Mouse (Mus musculus): ENCODE results near the gene Slc48a1.

Gene Slc48a1

DNA sequence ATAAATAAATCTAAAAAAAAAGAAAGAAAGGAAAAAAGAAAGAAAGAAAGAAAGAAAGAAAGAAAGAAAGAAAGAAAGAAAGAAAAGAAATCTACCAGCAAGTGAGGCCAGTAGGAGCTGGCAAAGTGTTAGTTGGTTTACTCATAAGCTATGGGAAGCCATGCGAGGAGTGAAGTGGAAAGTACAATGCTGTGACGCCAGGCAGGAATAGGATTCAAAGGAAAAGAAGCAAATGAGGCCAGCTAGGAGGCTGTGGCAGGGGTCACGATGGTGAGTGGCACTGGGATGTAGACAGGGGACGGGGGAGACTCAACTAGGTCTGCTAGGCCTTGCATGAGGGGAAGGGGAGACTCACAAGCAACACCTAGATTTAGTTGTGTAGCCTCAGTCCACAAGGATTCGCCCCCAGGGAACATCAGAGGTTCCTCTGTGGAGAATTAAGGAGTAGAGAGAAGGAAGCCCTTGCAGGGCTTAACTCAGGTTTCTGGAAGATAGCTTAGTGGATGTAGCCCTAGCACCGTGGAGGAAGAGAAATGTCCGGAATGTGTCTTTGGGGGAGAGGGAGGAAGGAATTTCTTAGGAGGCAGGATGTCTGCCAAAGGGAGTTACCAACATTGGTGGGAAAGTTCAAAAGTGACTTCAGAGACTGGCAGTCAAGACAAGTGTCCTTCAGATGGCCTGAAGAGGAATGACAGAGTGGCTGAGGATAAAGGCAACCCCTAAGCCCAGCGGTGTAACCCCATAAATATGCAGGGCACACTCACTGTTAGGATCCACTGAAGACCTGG lies at the start of gene Slc48a1:
Slc48a1 (plus strand) TSS at position 210 of the 788 bp plus-strand sequence.
- no peak for DNase-seq (ENCODE audit: extremely low read depth, low read depth, low spot score)

DNA sequence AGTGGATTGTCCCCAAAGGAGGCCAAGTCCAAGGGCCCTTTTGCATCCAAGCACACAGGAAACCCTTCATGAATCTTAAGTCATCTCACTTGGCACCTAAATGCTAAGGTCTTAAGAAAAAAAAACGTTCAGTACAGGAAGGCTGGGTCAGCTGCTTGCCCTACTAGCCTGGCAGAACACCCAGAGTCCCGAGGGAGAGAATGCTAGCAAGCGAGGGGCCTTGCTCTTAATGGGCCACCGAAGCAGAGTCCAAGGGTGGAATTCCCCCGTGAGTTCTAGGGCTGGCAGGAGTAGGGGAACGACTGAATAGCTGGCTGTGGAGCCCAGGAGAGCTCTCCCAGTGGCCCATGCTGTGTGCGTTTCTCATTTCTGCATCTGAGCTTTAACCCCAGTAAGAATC lies 49.5 kb upstream of the Slc48a1 start:
- no peak for DNase-seq (ENCODE audit: extremely low read depth, low read depth, low spot score)

DNA sequence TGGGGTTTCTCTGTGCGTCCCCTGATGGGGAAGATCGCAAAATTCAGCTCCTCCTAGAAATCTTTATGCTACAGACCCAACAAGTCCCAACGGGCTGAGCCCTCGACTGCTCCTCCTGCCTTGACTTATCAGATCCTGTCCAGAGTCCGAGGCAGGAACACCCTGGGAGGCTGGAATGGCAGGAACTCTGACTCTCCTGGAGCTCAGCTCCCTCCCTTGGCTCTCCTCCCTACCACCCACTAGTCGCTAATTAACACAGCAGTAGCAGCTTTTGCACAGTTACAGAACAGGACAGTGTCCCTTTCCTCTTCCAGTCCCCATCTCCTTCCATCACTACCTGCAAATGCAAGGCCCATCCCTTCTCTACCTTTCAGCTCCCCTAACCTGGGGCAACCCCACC lies 48.0 kb upstream of the Slc48a1 start:
- DNase-seq (ENCODE audit: extremely low read depth, low read depth, low spot score) = no peak

DNA sequence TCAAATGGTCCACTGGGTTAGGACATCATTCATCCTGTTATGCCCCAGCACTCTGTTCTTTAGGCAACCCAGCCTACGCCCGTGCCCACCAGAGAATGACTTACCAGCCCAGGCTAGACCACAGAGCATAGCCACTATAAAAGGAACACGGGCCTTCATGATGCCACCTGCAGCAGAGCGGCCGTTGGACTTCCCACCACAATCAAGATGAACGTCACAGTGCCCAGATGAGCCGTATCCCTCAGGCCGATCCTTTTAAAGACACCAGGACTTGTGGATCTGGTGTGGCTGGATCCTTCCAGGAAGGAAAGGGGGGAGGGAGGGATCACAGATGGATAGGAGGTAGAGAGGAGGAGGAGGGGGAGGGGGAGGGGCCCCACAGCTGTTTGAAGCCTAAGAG lies 47.2 kb upstream of the Slc48a1 start, which contains the start of gene Endou:
Endou (minus strand) TSS at position 229 of the 400 bp plus-strand sequence.
- no peak for DNase-seq (ENCODE audit: extremely low read depth, low read depth, low spot score)

DNA sequence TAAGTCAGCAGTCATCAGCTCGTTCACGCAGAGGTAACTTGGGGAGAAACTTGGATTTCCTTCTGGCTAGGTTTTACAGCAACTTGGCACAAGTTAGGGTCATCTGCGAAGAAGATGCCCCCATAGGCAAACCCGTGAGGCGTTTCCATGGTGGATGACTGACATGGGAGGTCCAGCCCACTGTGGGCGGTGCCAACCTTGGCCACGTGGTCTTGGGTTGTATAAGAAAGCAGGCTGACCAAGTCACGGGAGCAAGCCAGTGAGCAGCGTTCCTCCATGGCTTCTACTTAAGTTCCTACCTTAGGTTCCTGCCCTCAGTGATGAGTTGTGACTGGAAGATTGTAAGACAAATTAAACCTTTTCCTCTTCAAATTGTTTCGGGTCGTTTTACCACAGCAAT lies 46.3 kb upstream of the Slc48a1 start:
- no peak for DNase-seq (ENCODE audit: extremely low read depth, low read depth, low spot score)

DNA sequence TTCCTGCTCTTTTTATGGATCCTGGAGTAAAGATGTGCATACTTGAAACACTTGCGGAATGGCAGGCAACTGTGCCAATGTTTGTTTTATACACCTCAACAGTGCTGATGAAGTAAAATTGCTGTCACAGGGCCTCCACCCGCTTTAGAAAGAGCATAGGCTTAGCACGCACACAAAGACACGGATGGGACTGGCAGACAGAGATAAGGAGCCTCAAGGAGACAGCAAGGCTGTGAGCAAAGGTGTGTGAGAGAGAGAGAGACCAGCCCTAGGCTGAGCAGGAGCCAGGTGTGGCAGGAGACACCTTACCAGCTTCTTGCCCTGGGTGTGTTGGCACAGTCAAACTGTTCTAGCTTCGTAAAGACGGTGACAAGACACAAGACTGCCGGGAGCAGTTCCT lies 39.4 kb upstream of the Slc48a1 start:
- DNase-seq (ENCODE audit: extremely low read depth, low read depth, low spot score) = peak; percentile 80

DNA sequence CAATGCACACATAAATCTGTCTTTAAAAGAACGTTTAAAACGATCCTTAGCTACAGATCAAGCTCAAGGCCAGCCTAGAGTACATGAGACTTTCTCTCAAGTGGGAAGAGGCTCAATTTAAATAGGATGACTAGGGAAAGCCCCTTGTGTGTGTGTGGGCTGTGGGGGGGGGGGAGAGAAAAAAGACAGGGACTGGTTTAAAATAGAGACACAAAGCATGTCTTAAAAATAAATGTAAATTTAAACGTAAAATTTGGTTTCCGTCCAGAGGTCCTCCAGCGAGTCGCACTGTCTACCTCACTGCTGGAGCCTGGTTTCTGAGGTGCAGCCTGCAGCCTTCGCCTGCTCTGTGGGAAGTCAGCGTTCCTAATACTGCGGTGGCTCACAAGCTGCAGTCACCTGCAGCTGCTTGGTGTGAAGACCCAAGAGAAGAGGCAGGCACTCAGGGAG lies 38.0 kb upstream of the Slc48a1 start:
- DNase-seq (ENCODE audit: extremely low read depth, low read depth, low spot score) = no peak

DNA sequence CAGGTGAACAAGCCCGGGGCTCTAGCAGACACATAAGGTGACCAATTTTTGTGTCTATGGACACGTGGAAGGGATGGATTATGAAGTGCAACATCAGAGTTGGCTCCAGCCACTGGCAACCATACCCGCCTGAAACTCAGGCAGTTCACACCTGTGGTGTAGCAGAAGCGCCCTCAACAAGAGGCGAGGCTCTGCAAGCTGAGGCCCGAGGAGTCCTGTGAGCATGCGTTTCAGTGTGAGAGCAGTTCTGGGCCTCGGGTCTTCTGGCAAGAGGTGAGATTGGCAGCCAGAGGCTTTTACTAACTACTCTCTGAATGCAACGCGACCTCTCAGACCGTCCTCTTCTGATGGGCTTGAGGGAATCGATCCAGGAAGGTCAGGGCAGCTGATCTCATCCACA lies 36.7 kb upstream of the Slc48a1 start:
- no peak for DNase-seq (ENCODE audit: extremely low read depth, low read depth, low spot score)

DNA sequence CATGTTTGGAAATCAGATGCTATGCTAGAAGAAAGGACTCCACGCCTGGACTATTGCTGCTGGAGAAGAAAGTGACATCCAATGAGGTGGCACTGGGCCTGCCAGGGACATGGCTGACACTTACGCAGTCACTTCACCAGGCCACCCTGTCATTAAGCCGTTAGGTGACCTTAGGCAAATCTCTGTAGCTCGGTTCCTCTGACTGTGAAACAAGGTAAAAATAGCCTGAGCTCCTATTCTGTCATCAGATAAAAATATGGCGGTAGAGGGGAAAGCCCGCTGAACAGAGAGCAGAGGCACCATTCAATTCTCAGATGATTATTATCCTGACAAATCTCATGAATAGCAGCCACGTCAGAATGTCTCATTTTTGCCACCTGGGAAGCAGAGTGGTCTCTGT lies 36.2 kb upstream of the Slc48a1 start:
- no peak for DNase-seq (ENCODE audit: extremely low read depth, low read depth, low spot score)

DNA sequence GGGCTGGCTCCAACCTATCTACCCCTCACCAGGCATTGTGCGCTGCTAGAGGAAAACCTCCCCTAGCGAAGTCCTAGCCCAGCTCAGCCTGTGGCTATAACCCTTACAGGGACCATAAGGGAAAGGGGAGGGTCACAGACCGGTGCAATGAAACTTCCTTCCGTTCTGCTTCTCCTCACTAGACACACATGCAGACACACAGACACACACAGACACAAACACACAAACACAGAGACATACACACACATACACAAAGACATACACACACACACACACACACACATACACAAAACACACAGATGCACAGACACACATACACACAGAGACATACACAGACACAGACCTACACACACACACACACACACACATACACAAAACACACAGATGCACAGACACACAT lies 35.7 kb upstream of the Slc48a1 start:
- DNase-seq (ENCODE audit: extremely low read depth, low read depth, low spot score) = no peak

DNA sequence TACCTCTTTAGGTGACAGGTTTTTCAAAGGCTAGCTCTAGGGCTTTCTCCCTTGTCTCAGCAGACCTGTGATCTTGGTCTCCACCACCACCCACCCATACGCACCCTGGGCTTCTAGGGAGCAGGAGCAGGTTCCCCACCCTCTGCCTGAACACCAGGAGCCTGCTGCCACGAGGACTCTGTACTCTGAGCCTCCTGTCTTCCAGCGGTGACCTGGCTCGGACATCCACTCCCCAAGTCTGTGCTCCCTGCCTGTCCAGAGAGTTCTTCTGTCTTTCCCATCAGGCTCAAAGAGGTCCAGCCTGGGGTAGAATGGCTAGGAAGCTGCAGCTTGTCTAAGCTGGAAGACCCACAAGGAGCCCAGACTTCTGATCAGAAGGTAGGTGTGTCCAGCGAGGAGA lies 35.1 kb upstream of the Slc48a1 start:
- no peak for DNase-seq (ENCODE audit: extremely low read depth, low read depth, low spot score)

DNA sequence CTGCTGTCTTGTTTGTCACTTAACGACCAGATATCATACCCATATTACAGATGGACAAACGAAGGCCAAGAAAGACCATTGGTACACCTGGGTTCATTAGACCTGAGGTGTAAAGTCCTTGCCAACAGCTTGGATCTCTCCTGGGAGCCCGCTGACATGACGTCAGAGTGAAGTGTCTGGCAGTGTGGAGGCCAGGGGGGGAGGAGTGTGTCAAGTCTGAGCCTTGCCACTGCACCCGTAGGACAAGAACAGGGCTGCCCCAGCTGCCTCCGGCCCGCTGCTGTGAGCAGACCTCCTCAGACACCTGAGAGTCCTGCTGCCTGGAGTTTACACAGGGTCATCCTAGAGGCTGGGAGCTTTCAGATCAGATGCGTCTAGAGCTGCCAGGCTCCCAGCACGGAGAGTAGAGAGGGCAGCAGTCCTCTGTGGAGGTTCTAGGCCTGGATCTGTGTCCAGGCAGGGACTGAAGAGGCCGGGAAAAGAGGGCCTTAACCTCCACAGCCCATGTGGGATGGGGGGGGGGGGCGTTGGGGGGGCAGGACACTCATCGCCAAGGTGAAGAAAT lies 34.3 kb upstream of the Slc48a1 start:
- DNase-seq (ENCODE audit: extremely low read depth, low read depth, low spot score) = no peak

DNA sequence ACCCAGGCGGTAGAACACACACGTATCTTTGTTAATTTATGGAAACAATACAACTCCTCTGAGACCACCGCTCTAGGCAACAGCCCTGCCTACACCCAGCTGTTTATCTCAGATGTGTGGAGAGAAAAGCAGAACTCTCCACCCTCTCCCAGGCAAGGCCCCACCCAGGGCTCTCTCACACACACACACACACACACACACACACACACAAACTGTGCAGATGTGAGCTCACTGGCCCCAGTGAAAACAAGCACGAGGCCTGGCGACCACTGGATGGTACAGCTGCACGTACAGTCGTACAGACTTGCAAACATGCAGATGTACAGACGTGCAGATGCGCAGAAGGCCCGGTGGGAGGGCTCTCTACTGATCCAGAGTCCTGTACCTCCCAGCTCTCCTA lies 33.4 kb upstream of the Slc48a1 start:
- no peak for DNase-seq (ENCODE audit: extremely low read depth, low read depth, low spot score)

DNA sequence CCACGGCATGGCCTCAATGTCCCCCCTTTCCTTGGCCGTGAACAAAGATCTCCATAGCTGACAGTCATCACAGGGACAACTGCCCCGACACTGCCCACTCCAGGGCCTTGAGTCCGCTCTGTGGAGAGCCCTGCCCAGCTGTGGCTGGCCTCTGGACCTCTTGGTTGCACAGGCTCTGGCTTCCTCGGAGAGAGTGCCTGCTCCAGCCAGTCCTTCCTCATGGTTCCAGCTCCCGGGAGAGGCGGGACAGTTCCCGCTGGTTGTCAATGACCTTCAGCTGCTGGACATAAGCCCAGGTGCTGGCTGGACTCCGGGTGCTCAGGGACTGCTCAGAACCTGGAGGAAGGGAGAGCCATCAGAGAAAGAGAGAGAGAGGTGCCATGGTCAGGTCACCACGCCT lies 33.0 kb upstream of the Slc48a1 start:
- no peak for DNase-seq (ENCODE audit: extremely low read depth, low read depth, low spot score)

DNA sequence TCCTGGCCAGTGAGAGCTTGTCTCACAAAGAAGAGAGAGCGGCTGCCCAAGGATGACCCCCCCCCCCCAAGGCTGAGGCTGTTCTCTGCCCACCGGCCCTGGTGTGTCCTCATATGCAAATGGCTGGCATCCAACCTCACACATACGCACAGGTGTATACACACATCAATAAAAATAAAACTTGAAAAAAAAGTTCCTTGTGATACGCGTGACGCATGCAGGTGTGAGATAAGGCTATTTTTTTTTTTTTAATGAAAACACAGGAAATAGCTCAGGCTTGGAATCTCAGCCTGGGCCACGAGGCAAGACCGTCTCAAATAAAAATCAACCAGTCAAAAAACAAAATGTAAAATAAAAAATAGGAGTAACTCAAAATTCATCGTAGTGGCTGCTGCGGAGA lies 32.0 kb upstream of the Slc48a1 start:
- DNase-seq (ENCODE audit: extremely low read depth, low read depth, low spot score) = no peak

DNA sequence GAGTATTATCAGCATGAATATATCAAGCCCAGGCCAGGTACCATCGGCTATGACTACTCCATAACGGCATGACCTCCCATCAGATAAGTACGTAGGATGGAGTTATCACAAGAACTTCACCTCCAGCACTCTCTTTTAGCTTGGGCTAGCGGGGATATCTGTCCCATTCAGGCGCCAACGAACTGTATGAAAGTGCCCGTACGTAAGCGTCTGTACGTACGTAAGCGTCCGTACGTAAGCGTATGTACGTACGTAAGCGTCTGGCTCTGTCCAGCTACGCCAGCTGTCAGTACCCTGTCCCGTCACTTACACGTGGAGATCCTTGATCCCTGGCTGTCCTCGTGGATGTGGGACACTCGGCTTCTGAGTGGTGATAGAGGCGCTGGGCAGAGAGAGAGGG lies 31.6 kb upstream of the Slc48a1 start:
- DNase-seq (ENCODE audit: extremely low read depth, low read depth, low spot score) = no peak

DNA sequence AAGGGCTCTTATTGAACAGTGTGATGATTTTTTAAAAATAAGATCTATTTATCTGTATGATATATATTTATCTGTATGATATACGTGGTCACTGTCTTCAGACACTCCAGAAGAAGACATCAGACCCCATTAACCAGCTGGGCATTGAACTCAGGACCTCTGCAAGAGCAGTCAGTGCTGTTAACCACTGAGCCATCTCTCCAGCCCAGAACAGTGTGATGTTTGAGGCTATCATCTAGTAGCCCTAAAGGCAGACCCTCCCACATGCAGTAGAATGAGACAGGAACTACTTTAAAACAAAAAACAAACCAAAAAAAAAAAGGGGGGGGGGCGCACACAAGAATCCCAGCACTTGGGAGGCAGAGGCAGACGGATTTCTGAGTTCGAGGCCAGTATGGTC lies 30.8 kb upstream of the Slc48a1 start:
- no peak for DNase-seq (ENCODE audit: extremely low read depth, low read depth, low spot score)

DNA sequence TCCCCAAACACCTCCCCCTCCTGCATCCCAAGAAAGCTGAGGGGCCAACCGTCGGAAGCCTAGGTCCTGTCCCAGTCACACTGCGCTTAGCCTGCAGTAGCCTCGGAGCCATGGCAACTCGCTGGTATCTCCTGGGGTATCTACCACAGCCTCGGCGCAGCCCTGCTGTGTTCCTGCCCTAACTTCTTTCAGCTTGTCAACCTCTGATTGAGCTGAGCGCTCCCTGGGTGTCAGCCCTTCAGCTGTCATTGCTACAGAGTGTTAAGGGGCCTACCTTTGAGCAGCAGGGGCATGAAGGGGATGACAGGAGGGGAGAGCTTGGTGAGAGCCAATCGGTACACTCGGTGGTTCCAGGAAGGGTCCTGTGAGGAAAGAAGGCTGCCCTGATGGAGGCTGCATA lies 30.0 kb upstream of the Slc48a1 start:
- no peak for DNase-seq (ENCODE audit: extremely low read depth, low read depth, low spot score)

DNA sequence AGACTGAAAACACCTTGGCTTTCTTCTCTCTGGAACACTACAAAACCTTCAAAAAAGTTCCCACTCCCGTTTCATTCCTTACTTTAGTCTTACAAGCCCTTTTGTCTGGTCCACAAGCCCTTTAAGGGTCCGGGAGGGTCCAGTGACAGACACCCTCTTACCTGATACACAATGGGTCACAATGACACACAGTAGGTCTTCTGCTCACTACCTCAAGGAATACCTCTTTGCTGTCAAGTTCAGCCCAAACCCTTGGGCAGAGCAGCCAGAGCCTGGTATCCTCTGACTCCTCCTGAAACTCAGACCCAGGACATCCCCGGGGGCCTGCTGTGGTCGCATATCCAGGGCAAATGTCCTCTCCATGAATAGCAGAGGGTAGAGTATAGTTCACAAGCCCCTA lies 29.4 kb upstream of the Slc48a1 start:
- no peak for DNase-seq (ENCODE audit: extremely low read depth, low read depth, low spot score)

DNA sequence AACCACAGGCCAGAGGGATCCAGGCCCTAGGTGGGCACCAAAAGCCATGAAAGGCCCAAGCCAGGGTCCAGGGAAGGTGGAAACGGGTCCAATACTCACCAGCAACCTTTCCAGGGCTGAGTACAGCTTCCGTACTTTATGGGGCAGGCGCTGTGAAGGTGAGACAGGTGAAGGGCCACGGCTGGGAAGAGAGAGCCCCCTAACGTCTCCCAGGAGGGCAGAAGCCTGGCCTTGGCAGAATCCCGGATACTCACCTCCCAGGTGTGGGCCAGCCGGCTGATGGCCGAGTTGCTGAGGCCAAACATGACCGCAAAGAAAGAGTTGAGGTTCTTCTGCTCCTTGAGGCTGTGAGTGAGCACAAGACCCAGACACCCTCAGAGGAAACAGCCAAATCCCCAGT lies 28.9 kb upstream of the Slc48a1 start:
- DNase-seq (ENCODE audit: extremely low read depth, low read depth, low spot score) = no peak

DNA sequence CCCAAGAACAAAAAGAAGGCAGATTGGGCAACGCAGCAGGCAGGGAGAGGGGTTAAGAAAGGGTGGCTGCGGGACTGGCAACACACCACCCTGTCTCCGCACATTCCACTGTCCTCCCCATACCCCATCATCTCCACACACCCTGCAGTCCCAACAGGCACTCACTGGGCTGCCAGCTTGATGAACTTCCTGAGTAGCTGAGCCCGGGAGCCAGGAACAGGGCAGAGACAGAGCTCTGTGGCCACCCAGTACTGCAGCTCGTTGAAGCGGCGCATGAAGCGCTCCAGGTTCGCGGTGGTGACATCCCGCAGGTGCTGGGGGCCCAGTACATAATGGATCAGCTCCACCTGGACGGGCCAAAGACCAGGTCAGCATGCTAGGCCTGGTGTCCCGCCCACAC lies 28.5 kb upstream of the Slc48a1 start:
- DNase-seq (ENCODE audit: extremely low read depth, low read depth, low spot score) = no peak

DNA sequence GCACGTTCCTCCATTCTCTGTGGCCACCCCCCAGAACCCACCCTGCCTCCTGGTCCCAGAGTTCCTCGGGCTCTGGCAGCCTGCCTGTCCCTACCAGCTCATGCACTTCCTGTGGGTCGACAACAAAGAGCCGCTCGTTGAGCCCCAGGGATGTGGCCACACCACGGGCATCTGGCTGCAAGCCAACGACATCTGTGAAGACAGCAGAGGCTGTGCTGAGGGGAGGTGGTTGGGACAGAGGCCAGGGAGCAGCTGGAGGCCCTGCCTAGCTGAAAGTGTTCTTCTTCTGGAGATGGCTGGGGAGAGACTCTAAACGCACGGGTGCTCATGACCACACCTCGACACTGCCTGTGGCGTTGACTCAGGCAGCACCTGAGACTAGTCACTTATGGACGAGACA lies 27.6 kb upstream of the Slc48a1 start:
- no peak for DNase-seq (ENCODE audit: extremely low read depth, low read depth, low spot score)

DNA sequence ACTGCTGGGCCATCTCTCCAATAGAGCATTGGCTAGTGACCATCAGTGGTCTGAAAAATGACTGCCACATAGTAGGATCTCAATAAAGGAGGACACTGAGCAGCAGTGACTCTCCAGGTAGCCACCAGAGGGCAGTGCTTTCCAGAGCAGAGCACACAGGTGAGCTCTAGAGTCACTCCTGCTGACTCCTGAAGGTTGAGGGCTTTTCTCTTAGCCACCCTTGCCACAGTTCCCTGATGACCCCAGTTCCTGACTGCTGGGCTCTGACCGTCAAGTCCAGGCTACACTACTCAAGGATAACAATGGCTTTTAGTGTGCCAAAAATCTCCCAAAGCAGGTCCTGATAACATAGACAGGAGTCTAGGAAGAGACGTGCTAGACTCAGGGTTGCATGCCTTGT lies 26.6 kb upstream of the Slc48a1 start:
- no peak for DNase-seq (ENCODE audit: extremely low read depth, low read depth, low spot score)
